Mouse (Mus musculus) intestine, embryonic 15.5 days (tissue): ENCODE measurements around the gene Nol7. TPM values are rescaled to one million over a fixed set of nuclear protein-coding genes. Genes with fewer than 3 reads are reported as not detected.

Experiments used
- ATAC-seq: fragments of 200-750 bp; cut with Nextera tagmentation; 2 replicates; pipeline ENCODE4 v1.8.0; 2017; ENCODE audit warnings: moderate TSS enrichment, moderate library complexity
- H3K27ac ChIP-seq: fragments of 300-500 bp; sonication (generic); 2 replicates; pipeline ENCODE4 v1.5.1; 2015; ENCODE audit warnings: mild to moderate bottlenecking, inconsistent platforms
- H3K27me3 ChIP-seq: fragments of 300-500 bp; sonication (generic); replicated peaks from 2 replicates; pipeline ENCODE4 v1.6.1; 2015; ENCODE audit warnings: inconsistent platforms
- H3K36me3 ChIP-seq: fragments of 300-500 bp; sonication (generic); 2 replicates; pipeline ENCODE4 v1.6.1; 2015; ENCODE audit warnings: inconsistent platforms
- H3K4me1 ChIP-seq: fragments of 300-500 bp; sonication (generic); replicated peaks from 2 replicates; pipeline ENCODE4 v1.6.1; 2015; ENCODE audit warnings: inconsistent platforms
- H3K4me2 ChIP-seq: fragments of 300-500 bp; sonication (generic); replicated peaks from 2 replicates; pipeline ENCODE4 v1.6.1; 2015; ENCODE audit warnings: mild to moderate bottlenecking, inconsistent platforms
- H3K4me3 ChIP-seq: fragments of 300-500 bp; sonication (generic); replicated peaks from 2 replicates; pipeline ENCODE4 v1.5.1; 2015; ENCODE audit warnings: inconsistent platforms
- H3K9ac ChIP-seq: fragments of 300-500 bp; sonication (generic); 2 replicates; pipeline ENCODE4 v1.6.1; 2015; ENCODE audit warnings: inconsistent platforms
- H3K9me3 ChIP-seq: fragments of 300-500 bp; sonication (generic); 2 replicates; pipeline ENCODE4 v1.6.1; 2016; ENCODE audit warnings: inconsistent platforms
- WGBS: fragments of 180-500 bp; shearing (Covaris S2); methylation state at CpG from one replicate; pipeline ENCODE4 v1.1.7; 2015; 5-methylcytosine and 5-hydroxymethylcytosine counted together
- polyA plus RNA-seq: library from polyadenylated mRNA; unstranded; fragments of >200 nt; fragmentation: Nextera tagmentation; extraction: Ambion mirVana; gene quantifications from 2 replicates; pipeline ENCODE4 v1.2.1, GENCODE M21; 2015

The Nol7 gene
- polyA plus RNA-seq, 1 experiment from 2014 or later = 150 TPM

DNA sequence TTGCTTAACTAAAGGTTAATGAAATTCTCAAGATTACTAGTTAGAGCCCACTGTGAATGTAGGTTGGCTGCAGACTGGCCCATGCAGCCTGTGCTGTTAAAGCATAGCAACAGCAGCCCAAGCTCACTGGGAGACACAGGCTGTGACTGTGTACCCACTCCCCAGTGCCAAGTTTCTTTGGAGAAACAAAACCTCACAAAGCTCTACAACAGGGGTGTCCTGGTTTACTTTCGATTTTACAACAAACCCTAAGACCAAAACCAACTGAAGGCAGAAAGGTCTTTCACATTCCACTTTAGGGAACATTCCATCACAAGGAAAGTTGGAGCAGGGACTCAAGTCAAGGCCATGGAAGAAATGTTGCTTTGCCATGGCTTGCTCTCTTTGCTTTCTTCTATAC is 44.4 kb downstream of the Nol7 start:
- H3K4me3 ChIP-seq = no peak overlapping the region
- no peaks in the 10 kb centered on the region for H3K9me3 ChIP-seq
- H3K9ac ChIP-seq = no peak overlapping the region
- H3K27me3 ChIP-seq = no peaks in the 10 kb centered on the region
- no peak overlapping the region for H3K4me2 ChIP-seq
- 82% methylated on average over 1 of the region's 1 CpGs for WGBS
- no peak for ATAC-seq
- H3K36me3 ChIP-seq = no peaks in the 10 kb centered on the region
- H3K4me1 ChIP-seq = no peaks in the 10 kb centered on the region; the same call in 1 of the 2 replicates
- no peak overlapping the region for H3K27ac ChIP-seq

DNA sequence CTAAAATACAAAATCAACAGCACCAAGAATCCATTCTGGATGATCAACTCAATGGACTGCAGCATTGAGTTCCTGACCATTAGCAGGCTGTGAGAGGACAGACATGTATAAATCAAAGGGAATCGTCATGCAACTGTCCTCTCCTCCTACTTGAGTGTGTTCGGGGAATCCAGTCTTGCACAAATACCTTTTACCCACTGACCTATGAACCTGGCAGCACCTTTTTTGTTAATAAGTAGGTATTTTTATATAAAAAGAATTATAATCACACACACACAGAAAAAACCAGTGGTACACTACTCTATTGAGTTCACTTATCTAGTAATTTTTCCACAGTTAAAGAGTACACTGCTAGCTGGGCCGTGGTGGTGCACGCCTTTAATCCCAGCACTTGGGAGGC is 45.5 kb downstream of the Nol7 start:
- Histone ChIP-seq H3K4me3 (no peak overlapping the region), H3K4me1 (no peaks in the 10 kb centered on the region; the same call in 1 of the 2 replicates), H3K27me3 (no peaks in the 10 kb centered on the region), H3K9me3 (no peaks in the 10 kb centered on the region), H3K36me3 (no peaks in the 10 kb centered on the region), H3K4me2 (no peak overlapping the region), H3K9ac (no peak overlapping the region), H3K27ac (no peak overlapping the region)
- no peak for ATAC-seq
- 93% methylated on average over 4 of the region's 4 CpGs for WGBS

DNA sequence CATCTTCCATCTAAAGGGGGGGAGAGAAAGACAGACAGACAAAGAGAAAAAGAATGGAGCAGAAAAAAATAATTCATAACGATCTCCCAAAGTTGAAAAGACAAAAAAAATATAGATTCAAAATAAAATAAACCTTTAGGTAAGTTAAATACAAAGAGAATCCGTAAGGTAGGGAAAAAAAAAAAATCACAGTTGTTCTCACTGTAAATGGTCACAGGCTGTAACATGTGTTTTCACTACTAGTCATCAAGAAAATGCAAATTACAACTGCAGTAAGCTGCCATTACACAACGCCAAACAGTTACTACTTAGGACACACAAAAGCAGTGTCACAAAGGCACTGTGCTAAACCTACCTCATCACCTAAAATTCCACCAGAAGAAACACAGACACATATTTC is 46.5 kb downstream of the Nol7 start:
- Histone ChIP-seq H3K4me3 (no peak overlapping the region), H3K27me3 (no peaks in the 10 kb centered on the region), H3K9ac (no peak overlapping the region), H3K9me3 (no peaks in the 10 kb centered on the region), H3K27ac (no peak overlapping the region), H3K4me2 (no peak overlapping the region), H3K4me1 (no peaks in the 10 kb centered on the region; the same call in 1 of the 2 replicates), H3K36me3 (no peaks in the 10 kb centered on the region)
- WGBS = 96% methylated on average over 3 of the region's 3 CpGs
- ATAC-seq = no peak

DNA sequence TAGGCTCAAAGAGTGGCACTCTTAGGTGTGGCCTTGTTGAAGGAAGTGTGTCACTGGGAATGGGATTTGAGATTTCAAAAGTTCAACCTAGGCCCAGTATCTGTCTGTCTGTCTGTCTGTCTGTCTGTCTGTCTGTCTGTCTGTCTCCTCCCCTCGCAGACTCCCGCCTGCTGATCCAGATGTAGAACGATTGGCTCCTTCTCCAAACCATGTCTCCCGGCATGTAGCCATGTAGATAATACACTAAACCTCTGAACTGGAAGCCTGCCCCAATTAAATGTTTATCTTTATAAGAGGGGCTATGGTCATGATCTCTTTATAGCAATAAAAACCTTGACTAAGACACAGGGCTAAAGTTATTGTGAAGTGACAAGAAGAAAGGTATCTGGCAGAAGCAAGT is 47.6 kb downstream of the Nol7 start:
- Histone ChIP-seq H3K9me3 (no peaks in the 10 kb centered on the region), H3K27ac (no peak overlapping the region), H3K4me2 (no peak overlapping the region), H3K27me3 (no peaks in the 10 kb centered on the region), H3K4me1 (no peaks in the 10 kb centered on the region; the same call in 1 of the 2 replicates), H3K9ac (no peak overlapping the region), H3K4me3 (no peak overlapping the region), H3K36me3 (no peaks in the 10 kb centered on the region)
- 85% methylated on average over 4 of the region's 4 CpGs for WGBS
- ATAC-seq = no peak

DNA sequence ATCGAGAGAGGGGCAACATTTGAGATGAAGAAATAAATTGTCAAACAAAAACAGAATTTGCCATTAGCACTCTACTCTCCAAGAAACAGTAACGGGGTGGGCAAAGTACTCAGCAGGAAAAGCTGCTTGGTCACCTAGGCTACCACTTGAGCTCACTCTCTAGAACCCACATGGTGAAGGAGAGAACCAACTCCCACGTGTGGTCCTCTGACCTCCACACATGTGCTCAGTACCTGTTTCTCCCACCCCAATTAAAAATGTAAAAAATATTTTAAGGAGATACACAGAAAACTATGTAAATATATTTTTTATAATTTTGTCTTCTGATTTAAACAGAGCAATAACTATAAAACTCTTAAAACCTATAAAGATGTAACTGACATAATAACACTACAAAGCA is 49.5 kb downstream of the Nol7 start:
- H3K27me3 ChIP-seq = no peaks in the 10 kb centered on the region
- no peak for ATAC-seq
- H3K4me2 ChIP-seq = no peak overlapping the region
- no peaks in the 10 kb centered on the region for H3K36me3 ChIP-seq
- no peak overlapping the region for H3K9ac ChIP-seq
- no peak overlapping the region for H3K4me3 ChIP-seq
- no peaks in the 10 kb centered on the region; the same call in 1 of the 2 replicates for H3K4me1 ChIP-seq
- WGBS = 76% methylated on average over 3 of the region's 3 CpGs
- no peaks in the 10 kb centered on the region for H3K9me3 ChIP-seq
- no peak overlapping the region for H3K27ac ChIP-seq

DNA sequence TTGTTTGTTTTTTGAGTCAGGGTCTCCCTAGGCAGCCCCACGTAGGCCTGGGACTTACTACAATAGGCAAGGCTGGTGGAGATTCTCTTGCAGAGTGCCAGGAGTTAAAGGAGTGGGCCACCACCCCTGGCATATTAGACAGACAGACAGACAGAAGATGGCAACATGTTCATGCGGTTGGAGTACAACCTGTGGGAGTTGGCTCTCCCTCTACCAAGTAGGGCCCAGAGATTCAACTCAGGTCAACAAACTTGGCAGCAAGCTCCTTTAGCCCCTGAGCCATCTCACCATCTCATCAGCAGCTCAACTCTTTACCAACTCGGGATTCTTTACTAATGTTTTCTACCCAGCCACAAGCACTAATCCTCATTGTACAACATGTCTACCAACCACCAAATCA is 52.5 kb downstream of the Nol7 start:
- H3K27me3 ChIP-seq = no peaks in the 10 kb centered on the region
- H3K4me3 ChIP-seq = no peak overlapping the region
- H3K4me1 ChIP-seq = no peaks in the 10 kb centered on the region
- no peak overlapping the region for H3K27ac ChIP-seq
- H3K9ac ChIP-seq = no peak overlapping the region
- no peak overlapping the region for H3K4me2 ChIP-seq
- no peaks in the 10 kb centered on the region for H3K9me3 ChIP-seq
- 81% methylated on average over 3 of the region's 3 CpGs for WGBS
- no peaks in the 10 kb centered on the region for H3K36me3 ChIP-seq
- no peak for ATAC-seq

DNA sequence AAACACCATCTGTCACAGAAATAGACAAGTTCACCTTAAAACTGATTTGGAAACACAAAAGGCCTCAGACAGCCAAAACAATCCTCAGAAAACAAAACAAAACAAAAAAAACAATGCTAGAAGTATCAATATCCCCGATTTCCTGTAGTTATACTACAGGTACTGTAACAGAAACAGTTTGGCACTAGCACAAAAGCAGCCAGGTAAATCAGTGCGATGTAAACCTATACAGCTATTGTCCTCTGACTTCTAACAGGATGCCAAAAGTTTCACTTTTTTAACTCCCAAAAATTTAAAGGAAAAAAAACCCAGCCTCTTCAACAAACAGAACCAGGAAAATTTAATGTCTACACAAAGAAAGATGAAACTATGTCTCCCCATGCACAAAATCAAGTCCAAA is 54.0 kb downstream of the Nol7 start:
- Histone ChIP-seq H3K36me3 (no peaks in the 10 kb centered on the region), H3K4me3 (no peak overlapping the region), H3K4me1 (0 out of 2 replicates have a peak, but pooled peaks cover under 1% of the 10 kb centered on the region), H3K9me3 (no peaks in the 10 kb centered on the region), H3K9ac (no peak overlapping the region), H3K4me2 (no peak overlapping the region), H3K27me3 (no peaks in the 10 kb centered on the region), H3K27ac (no peak overlapping the region)
- 87% methylated on average over 2 of the region's 2 CpGs for WGBS
- ATAC-seq = no peak

DNA sequence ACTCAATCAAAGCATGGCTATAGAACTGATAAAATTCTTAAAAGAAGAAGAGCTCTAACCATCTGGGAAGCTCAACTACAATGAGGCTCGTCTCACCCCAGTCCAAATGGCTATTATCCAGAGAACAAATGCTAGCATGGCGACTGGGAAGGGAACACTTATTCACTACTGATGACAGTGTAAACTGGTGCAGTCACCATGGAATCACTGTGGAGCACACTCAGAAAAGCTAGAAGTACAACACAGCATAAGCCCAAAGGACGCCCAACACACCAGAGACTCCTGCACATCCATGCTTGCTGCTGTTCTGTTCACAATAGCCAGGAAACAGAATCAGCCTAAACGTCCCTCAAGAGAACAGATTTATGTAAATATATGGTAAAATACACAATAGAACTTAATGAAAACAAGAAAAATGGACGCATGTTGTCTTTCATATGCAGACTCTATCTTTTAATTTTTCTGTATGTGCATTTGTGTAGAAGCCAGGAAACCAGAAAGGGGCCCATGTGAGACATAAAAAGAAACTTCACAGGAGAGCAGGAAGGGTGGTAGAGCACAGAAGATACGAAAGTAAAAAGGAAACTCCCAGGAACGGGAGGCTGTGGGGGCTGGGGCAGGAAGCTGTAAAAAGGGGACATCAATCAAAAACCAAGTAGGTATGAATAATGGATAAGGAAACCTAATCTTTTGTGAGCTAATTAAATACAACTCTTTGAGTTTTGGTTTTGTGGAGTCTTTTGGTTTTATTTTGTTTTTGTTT is 54.8 kb downstream of the Nol7 start:
- Histone ChIP-seq H3K27me3 (no peaks in the 10 kb centered on the region), H3K4me2 (no peak overlapping the region), H3K9me3 (no peaks in the 10 kb centered on the region), H3K36me3 (no peaks in the 10 kb centered on the region), H3K4me1 (0 out of 2 replicates have a peak, but pooled peaks cover 2% of the 10 kb centered on the region), H3K27ac (no peak overlapping the region), H3K4me3 (no peak overlapping the region), H3K9ac (no peak overlapping the region)
- no peak for ATAC-seq
- 45% methylated on average over 7 of the region's 7 CpGs for WGBS

DNA sequence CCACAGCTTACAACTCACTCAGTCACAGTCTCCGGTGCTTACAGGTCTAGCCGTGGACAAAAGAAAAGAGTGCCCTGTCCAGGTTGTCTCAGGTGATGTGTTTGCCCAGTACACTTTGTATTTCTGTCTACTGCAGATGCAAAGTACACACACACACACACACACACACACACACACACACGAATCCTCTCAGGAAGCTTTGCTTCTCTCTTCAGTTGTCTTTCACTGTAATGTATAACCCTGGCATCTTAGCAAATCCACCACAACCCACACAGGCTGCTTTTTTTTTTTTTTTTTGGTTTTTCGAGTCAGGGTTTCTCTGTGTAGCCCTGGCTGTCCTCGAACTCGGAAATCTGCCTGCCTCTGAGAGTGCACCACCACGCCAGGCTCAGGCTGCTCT is 56.2 kb downstream of the Nol7 start:
- Histone ChIP-seq H3K4me1 (0 out of 2 replicates have a peak, but pooled peaks cover 2% of the 10 kb centered on the region), H3K9ac (no peak overlapping the region), H3K4me3 (no peak overlapping the region), H3K4me2 (no peak overlapping the region), H3K27me3 (no peaks in the 10 kb centered on the region), H3K9me3 (no peaks in the 10 kb centered on the region), H3K27ac (no peak overlapping the region), H3K36me3 (no peaks in the 10 kb centered on the region)
- ATAC-seq = no peak
- WGBS = 69% methylated on average over 7 of the region's 7 CpGs

Other genes starting within 250 kb of the Nol7 start
- gene Tbc1d7, start 226.9 kb upstream of the Nol7 start, polyA plus RNA-seq = 33.4 and 34.2 TPM in 2 replicates
- 0.20 and 0.33 TPM in 2 replicates for gene Gfod1, start 94.2 kb upstream of the Nol7 start, polyA plus RNA-seq
- gene Sirt5, start 32.9 kb upstream of the Nol7 start, polyA plus RNA-seq = 15.8 and 18.2 TPM in 2 replicates
- gene Ranbp9, start 82.9 kb downstream of the Nol7 start, polyA plus RNA-seq = 7.9 and 8.0 TPM in 2 replicates
- gene Mcur1, start 161.8 kb downstream of the Nol7 start, polyA plus RNA-seq = 11.0 TPM in 2 replicates
- gene Rnf182, start 217.3 kb downstream of the Nol7 start, polyA plus RNA-seq = 1.9 and 2.4 TPM in 2 replicates